Mouse (Mus musculus): ENCODE data around the gene Igf2bp3. TPM values are rescaled to one million over a fixed set of nuclear protein-coding genes. Genes with fewer than 3 reads are reported as not detected.
A peak's percentile ranks its signal among the peaks of the same experiment; 100 is the strongest.

Gene Igf2bp3
- polyA plus RNA-seq, 1 experiment from 2014 or later, result 73.4 TPM

GRCm38 (mm10) chr6:49159971-49160370, 54.8 kb downstream of the Igf2bp3 start:
- Histone ChIP-seq H3K27ac (ENCODE audit: low read depth, low read length) (no peak overlapping the region), H3K27me3 (ENCODE audit: control insufficient read depth, insufficient read depth, low read length) (no peaks in the 10 kb centered on the region), H3K4me3 (ENCODE audit: low read length) (no peak overlapping the region), H3K4me1 (ENCODE audit: control insufficient read depth, insufficient read depth, low read length) (peaks cover 14% of the 10 kb centered on the region), H3K36me3 (ENCODE audit: control insufficient read depth, insufficient read depth, low read length) (no peaks in the 10 kb centered on the region; the same call in 1 of the 2 replicates), H3K9ac (ENCODE audit: low read depth, low read length) (no peak overlapping the region), H3K4me2 (replicated peaks; ENCODE audit: low read depth, low read length) (no peak overlapping the region), H3K9me3 (ENCODE audit: control insufficient read depth, low read length) (no peaks in the 10 kb centered on the region)
- WGBS, result 76% methylated on average over 2 of the region's 2 CpGs
- no peak for ATAC-seq (ENCODE audit: low FRiP score, low TSS enrichment)

DNA sequence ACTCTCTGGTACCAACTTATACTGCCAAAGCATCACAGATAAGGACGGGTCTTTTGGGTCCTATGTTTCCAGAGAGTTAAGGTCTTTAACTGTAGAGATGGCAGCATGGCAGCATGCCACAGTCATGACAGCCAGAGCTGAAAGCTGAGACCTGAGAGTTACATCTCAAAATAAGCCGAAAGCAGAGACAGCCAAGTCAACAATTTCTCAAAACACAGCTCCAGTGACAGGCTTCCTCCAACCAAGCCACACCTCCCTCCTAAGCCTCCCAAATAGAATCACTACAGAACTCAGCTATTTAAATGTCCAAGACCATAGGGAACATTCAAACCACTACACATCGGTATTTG, 58.0 kb downstream of the Igf2bp3 start:
- no peaks in the 10 kb centered on the region for H3K9me3 ChIP-seq (ENCODE audit: control insufficient read depth, low read length)
- WGBS, result 80% methylated on average over 3 of the region's 3 CpGs
- H3K36me3 ChIP-seq (ENCODE audit: control insufficient read depth, insufficient read depth, low read length), result no peaks in the 10 kb centered on the region; the same call in 1 of the 2 replicates
- H3K27me3 ChIP-seq (ENCODE audit: control insufficient read depth, insufficient read depth, low read length), result no peaks in the 10 kb centered on the region
- no peak overlapping the region for H3K27ac ChIP-seq (ENCODE audit: low read depth, low read length)
- H3K4me2 ChIP-seq (replicated peaks; ENCODE audit: low read depth, low read length), result no peak overlapping the region
- ATAC-seq (ENCODE audit: low FRiP score, low TSS enrichment), result no peak
- no peak overlapping the region for H3K9ac ChIP-seq (ENCODE audit: low read depth, low read length)
- H3K4me3 ChIP-seq (ENCODE audit: low read length), result no peak overlapping the region
- no peaks in the 10 kb centered on the region for H3K4me1 ChIP-seq (ENCODE audit: control insufficient read depth, insufficient read depth, low read length)

DNA sequence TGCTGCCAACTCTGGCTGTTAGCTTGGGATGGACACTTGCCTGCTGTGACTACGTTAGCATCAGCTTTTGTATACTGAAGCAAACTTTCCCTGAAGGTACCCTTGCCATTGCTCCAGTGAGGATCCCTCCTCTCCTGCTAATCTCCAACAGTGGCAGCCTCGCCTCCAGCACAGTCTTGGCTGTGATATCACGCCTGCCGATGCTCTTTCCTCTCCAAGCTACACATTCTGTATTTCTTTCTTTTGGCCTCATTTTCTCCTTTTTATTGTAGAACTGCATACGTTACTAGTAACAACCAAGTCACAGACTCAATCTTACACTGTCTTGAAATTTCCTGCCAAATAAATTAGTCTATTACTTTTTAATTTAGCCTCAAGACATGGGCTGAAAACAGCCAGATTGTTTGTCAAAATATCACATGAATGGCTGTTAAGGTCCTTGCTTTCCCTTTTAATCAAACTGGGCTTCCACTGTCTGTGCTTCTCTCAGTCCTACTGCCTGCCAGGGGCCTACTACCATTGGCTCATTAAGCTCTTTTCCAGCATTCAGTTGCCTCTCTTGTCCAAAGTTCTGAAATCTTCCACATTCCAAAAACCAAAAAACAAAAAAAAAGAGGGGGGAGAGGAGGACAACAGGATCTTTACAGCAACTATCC, 58.5 kb downstream of the Igf2bp3 start:
- H3K9ac ChIP-seq (ENCODE audit: low read depth, low read length), result no peak overlapping the region
- no peak overlapping the region for H3K4me3 ChIP-seq (ENCODE audit: low read length)
- H3K27me3 ChIP-seq (ENCODE audit: control insufficient read depth, insufficient read depth, low read length), result no peaks in the 10 kb centered on the region
- H3K4me2 ChIP-seq (replicated peaks; ENCODE audit: low read depth, low read length), result no peak overlapping the region
- H3K27ac ChIP-seq (ENCODE audit: low read depth, low read length), result no peak overlapping the region
- no peaks in the 10 kb centered on the region; the same call in 1 of the 2 replicates for H3K36me3 ChIP-seq (ENCODE audit: control insufficient read depth, insufficient read depth, low read length)
- no peak for ATAC-seq (ENCODE audit: low FRiP score, low TSS enrichment)
- no peaks in the 10 kb centered on the region for H3K9me3 ChIP-seq (ENCODE audit: control insufficient read depth, low read length)
- no peaks in the 10 kb centered on the region for H3K4me1 ChIP-seq (ENCODE audit: control insufficient read depth, insufficient read depth, low read length)
- WGBS, result 93% methylated on average over 5 of the region's 5 CpGs

- no peak for ATAC-seq (ENCODE audit: low FRiP score, low TSS enrichment)
- WGBS, result 72% methylated on average over 4 of the region's 4 CpGs
- Histone ChIP-seq H3K27ac (ENCODE audit: low read depth, low read length) (no peak overlapping the region), H3K4me1 (ENCODE audit: control insufficient read depth, insufficient read depth, low read length) (peaks cover 8% of the 10 kb centered on the region), H3K27me3 (ENCODE audit: control insufficient read depth, insufficient read depth, low read length) (no peaks in the 10 kb centered on the region), H3K4me2 (replicated peaks; ENCODE audit: low read depth, low read length) (no peak overlapping the region), H3K4me3 (ENCODE audit: low read length) (no peak overlapping the region), H3K9me3 (ENCODE audit: control insufficient read depth, low read length) (no peaks in the 10 kb centered on the region), H3K9ac (ENCODE audit: low read depth, low read length) (no peak overlapping the region), H3K36me3 (ENCODE audit: control insufficient read depth, insufficient read depth, low read length) (no peaks in the 10 kb centered on the region)
Measured at GRCm38 (mm10) chr6:49151465-49151864, 63.3 kb downstream of the Igf2bp3 start.

- Histone ChIP-seq H3K27ac (ENCODE audit: low read depth, low read length) (no peak overlapping the region), H3K36me3 (ENCODE audit: control insufficient read depth, insufficient read depth, low read length) (no peaks in the 10 kb centered on the region), H3K9me3 (ENCODE audit: control insufficient read depth, low read length) (no peaks in the 10 kb centered on the region), H3K4me3 (ENCODE audit: low read length) (no peak overlapping the region), H3K4me1 (ENCODE audit: control insufficient read depth, insufficient read depth, low read length) (peaks cover 8% of the 10 kb centered on the region), H3K4me2 (replicated peaks; ENCODE audit: low read depth, low read length) (no peak overlapping the region), H3K9ac (ENCODE audit: low read depth, low read length) (no peak overlapping the region), H3K27me3 (ENCODE audit: control insufficient read depth, insufficient read depth, low read length) (no peaks in the 10 kb centered on the region)
- no peak for ATAC-seq (ENCODE audit: low FRiP score, low TSS enrichment)
- WGBS, result 74% methylated on average over 9 of the region's 9 CpGs
Measured at GRCm38 (mm10) chr6:49150349-49151229, 64.2 kb downstream of the Igf2bp3 start.

GRCm38 (mm10) chr6:49149202-49149930, 65.4 kb downstream of the Igf2bp3 start:
- no peak overlapping the region for H3K9ac ChIP-seq (ENCODE audit: low read depth, low read length)
- H3K27ac ChIP-seq (ENCODE audit: low read depth, low read length), result peak overlapping the region; percentile 51; the same call in 1 of the 2 replicates
- no peak for ATAC-seq (ENCODE audit: low FRiP score, low TSS enrichment)
- peaks cover 8% of the 10 kb centered on the region for H3K4me1 ChIP-seq (ENCODE audit: control insufficient read depth, insufficient read depth, low read length)
- H3K4me2 ChIP-seq (replicated peaks; ENCODE audit: low read depth, low read length), result no peak overlapping the region
- no peak overlapping the region for H3K4me3 ChIP-seq (ENCODE audit: low read length)
- H3K9me3 ChIP-seq (ENCODE audit: control insufficient read depth, low read length), result no peaks in the 10 kb centered on the region
- H3K36me3 ChIP-seq (ENCODE audit: control insufficient read depth, insufficient read depth, low read length), result no peaks in the 10 kb centered on the region
- H3K27me3 ChIP-seq (ENCODE audit: control insufficient read depth, insufficient read depth, low read length), result no peaks in the 10 kb centered on the region
- whole genome bisulfite sequencing, result 74% methylated on average over 5 of the region's 5 CpGs

GRCm38 (mm10) chr6:49148781-49149180, 66.0 kb downstream of the Igf2bp3 start:
- no peaks in the 10 kb centered on the region for H3K36me3 ChIP-seq (ENCODE audit: control insufficient read depth, insufficient read depth, low read length)
- 37% methylated on average over 4 of the region's 4 CpGs for WGBS
- no peak overlapping the region for H3K9ac ChIP-seq (ENCODE audit: low read depth, low read length)
- no peak overlapping the region for H3K4me2 ChIP-seq (replicated peaks; ENCODE audit: low read depth, low read length)
- peaks cover 8% of the 10 kb centered on the region for H3K4me1 ChIP-seq (ENCODE audit: control insufficient read depth, insufficient read depth, low read length)
- H3K4me3 ChIP-seq (ENCODE audit: low read length), result no peak overlapping the region
- no peaks in the 10 kb centered on the region for H3K9me3 ChIP-seq (ENCODE audit: control insufficient read depth, low read length)
- no peaks in the 10 kb centered on the region for H3K27me3 ChIP-seq (ENCODE audit: control insufficient read depth, insufficient read depth, low read length)
- H3K27ac ChIP-seq (ENCODE audit: low read depth, low read length), result peak overlapping the region; percentile 51; the same call in 1 of the 2 replicates
- ATAC-seq (ENCODE audit: low FRiP score, low TSS enrichment), result peak; percentile 73; the same call in 1 of the 2 replicates

DNA sequence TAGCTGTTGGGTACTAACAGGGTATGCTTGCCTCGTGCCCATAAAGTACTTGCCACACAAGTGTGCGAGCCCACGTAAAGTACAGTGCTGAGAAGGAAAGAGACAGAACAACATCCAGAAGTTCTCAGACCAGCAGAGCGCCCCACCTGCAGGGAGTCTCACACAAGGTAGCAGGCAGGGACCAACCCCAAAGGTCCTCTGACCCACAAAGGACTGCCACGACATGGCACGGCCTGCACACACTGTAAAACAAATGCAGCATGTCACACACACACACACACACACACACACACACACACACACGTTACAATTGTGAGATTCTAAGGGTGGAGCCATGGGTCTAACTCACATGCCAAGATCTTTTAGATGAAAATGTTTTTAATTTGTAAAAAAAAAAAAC, 66.4 kb downstream of the Igf2bp3 start:
- H3K27ac ChIP-seq (ENCODE audit: low read depth, low read length), result peak overlapping the region; percentile 43; the same call in 1 of the 2 replicates
- no peaks in the 10 kb centered on the region for H3K9me3 ChIP-seq (ENCODE audit: control insufficient read depth, low read length)
- peak; percentile 45; the same call in 1 of the 2 replicates for ATAC-seq (ENCODE audit: low FRiP score, low TSS enrichment)
- no peaks in the 10 kb centered on the region for H3K27me3 ChIP-seq (ENCODE audit: control insufficient read depth, insufficient read depth, low read length)
- peaks cover 8% of the 10 kb centered on the region for H3K4me1 ChIP-seq (ENCODE audit: control insufficient read depth, insufficient read depth, low read length)
- no peak overlapping the region for H3K4me2 ChIP-seq (replicated peaks; ENCODE audit: low read depth, low read length)
- 63% methylated on average over 7 of the region's 7 CpGs for WGBS
- H3K4me3 ChIP-seq (ENCODE audit: low read length), result no peak overlapping the region
- no peaks in the 10 kb centered on the region for H3K36me3 ChIP-seq (ENCODE audit: control insufficient read depth, insufficient read depth, low read length)
- H3K9ac ChIP-seq (ENCODE audit: low read depth, low read length), result no peak overlapping the region

All from kidney, embryonic 14.5 days (tissue).